In the genomic region with DNA sequence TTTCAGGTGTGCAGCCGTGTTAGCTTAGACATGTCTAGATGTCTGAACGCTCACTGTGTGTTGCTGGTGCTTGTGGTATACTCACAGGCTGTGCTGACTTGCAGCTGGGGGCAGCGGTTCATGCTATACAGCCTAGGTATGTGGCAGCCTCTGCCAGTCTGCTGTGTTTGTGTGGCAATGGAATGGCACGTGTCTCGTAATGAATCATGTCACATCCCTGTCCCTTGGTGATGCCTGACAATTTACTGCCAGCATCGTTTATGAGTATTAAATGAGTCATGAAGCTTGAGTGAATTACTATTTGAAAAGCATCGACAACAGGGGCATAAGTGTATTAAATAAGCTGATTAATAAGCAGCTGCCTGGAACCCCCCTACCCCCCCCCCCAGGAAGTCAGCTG, we compare ENCODE assay signal across 21 mouse cellular contexts. TPM values are rescaled to one million over a fixed set of nuclear protein-coding genes. Genes with fewer than 3 reads are reported as not detected.
DNase-seq lines count a peak whose midpoint lies in the region; ATAC-seq and TF ChIP-seq lines count a peak whose summit lies in the region.
"Had no signal": no experiment of that assay in that cellular context is flagged by ENCODE, and none has a peak within 500 bp of the region (broad histone marks: within the 10 kb centered on the region; RNA-seq: fewer than 3 reads in every experiment).

No protein-coding gene starts in this region.

- no peaks in the 10 kb centered on the region for H3K9me3 ChIP-seq in midbrain, embryonic 14.5 days (ENCODE audit: control insufficient read depth, low read length)
- H3K9me3 ChIP-seq in midbrain, embryonic 13.5 days = no peaks in the 10 kb centered on the region
- H3K9me3 ChIP-seq: heart, embryonic 10.5 days; hindbrain, embryonic 15.5 days had no signal

- H3K36me3 ChIP-seq in midbrain, embryonic 14.5 days (ENCODE audit: control insufficient read depth, insufficient read depth, low read length) = no peaks in the 10 kb centered on the region
- no peaks in the 10 kb centered on the region for H3K36me3 ChIP-seq in midbrain, embryonic 13.5 days
- no peaks in the 10 kb centered on the region for H3K36me3 ChIP-seq in C2C12 (ENCODE audit: control insufficient read depth, insufficient read depth)
- H3K36me3 ChIP-seq: embryonic facial prominence, embryonic 13.5 days; forebrain, embryonic 12.5 days; heart, embryonic 10.5 days; hindbrain, embryonic 15.5 days had no signal

- 79% methylated on average over 7 of the region's 7 CpGs for WGBS in midbrain, embryonic 14.5 days
- 86% methylated on average over 7 of the region's 7 CpGs for WGBS in midbrain, embryonic 13.5 days

- no peaks in the 10 kb centered on the region for H3K79me2 ChIP-seq in C2C12 (ENCODE audit: control insufficient read depth, insufficient read depth)

- no peaks in the 10 kb centered on the region for H3K79me3 ChIP-seq in C2C12 (ENCODE audit: low read depth)

- H3K4me1 ChIP-seq in midbrain, embryonic 14.5 days (ENCODE audit: control insufficient read depth, insufficient read depth, low read length) = no peaks in the 10 kb centered on the region
- H3K4me1 ChIP-seq in midbrain, embryonic 13.5 days (replicated peaks) = no peaks in the 10 kb centered on the region
- H3K4me1 ChIP-seq: forebrain, embryonic 12.5 days had no signal

- H3K4me2 ChIP-seq in midbrain, embryonic 14.5 days (ENCODE audit: low read length) = no peak overlapping the region
- no peak overlapping the region for H3K4me2 ChIP-seq in midbrain, embryonic 13.5 days (replicated peaks)
- H3K4me2 ChIP-seq: embryonic facial prominence, embryonic 13.5 days; forebrain, embryonic 12.5 days; hindbrain, embryonic 15.5 days had no signal

- H3K27ac ChIP-seq in midbrain, embryonic 14.5 days (replicated peaks; ENCODE audit: low read depth, low read length) = no peak overlapping the region
- H3K27ac ChIP-seq in midbrain, embryonic 13.5 days = no peak overlapping the region
- H3K27ac ChIP-seq: embryonic facial prominence, embryonic 13.5 days; forebrain, embryonic 12.5 days; heart, embryonic 10.5 days; hindbrain, embryonic 15.5 days had no signal

- no peak overlapping the region for H3ac ChIP-seq in C2C12 (ENCODE audit: control insufficient read depth, insufficient read length, low read depth)

- DNase-seq in adrenal gland, adult 2 months = peak; percentile 19
- DNase-seq in adrenal gland, postnatal 14 days = no peak
- DNase-seq in midbrain, embryonic 14.5 days = peak; percentile 27
- DNase-seq in layer of hippocampus, postnatal 14 days (ENCODE audit: low spot score in 2 of 2) = no peak
- DNase-seq in urinary bladder, postnatal 4 days (ENCODE audit: low spot score in 2 of 2) = no peak
- DNase-seq: adrenal gland, postnatal 10 days; cerebellum, adult 11-12 months; cerebellum, adult 9-11 months; cerebellum, postnatal 36 days; gastrocnemius, postnatal 10 days; heart, adult 18-20 months; heart, postnatal 10 days; heart, postnatal 4 days had no signal

- H3K4me3 ChIP-seq in midbrain, embryonic 14.5 days (replicated peaks; ENCODE audit: low read depth, low read length) = no peak overlapping the region
- H3K4me3 ChIP-seq in midbrain, embryonic 13.5 days (replicated peaks) = no peak overlapping the region
- H3K4me3 ChIP-seq in C2C12 (ENCODE audit: insufficient read depth, poor library complexity, severe bottlenecking) = no peak overlapping the region
- H3K4me3 ChIP-seq: embryonic facial prominence, embryonic 13.5 days; forebrain, embryonic 12.5 days; heart, embryonic 10.5 days; hindbrain, embryonic 15.5 days had no signal

- no peaks in the 10 kb centered on the region for H3K27me3 ChIP-seq in midbrain, embryonic 14.5 days (ENCODE audit: control insufficient read depth, insufficient read depth, low read length)
- H3K27me3 ChIP-seq in midbrain, embryonic 13.5 days = peaks cover 3% of the 10 kb centered on the region; the same call in 1 of the 2 replicates
- H3K27me3 ChIP-seq in C2C12 (ENCODE audit: control insufficient read depth, insufficient read depth, insufficient read length) = no peaks in the 10 kb centered on the region
- H3K27me3 ChIP-seq: hindbrain, embryonic 15.5 days had no signal

- ATAC-seq in midbrain, embryonic 14.5 days (ENCODE audit: low FRiP score, low TSS enrichment) = no peak
- ATAC-seq in midbrain, embryonic 13.5 days = no peak
- ATAC-seq: forebrain, embryonic 16.5 days; inflammation-experienced regulatory T-cells, adult 6 months had no signal

- no peak overlapping the region for H3K9ac ChIP-seq in midbrain, embryonic 14.5 days (replicated peaks; ENCODE audit: low read length)
- no peak overlapping the region for H3K9ac ChIP-seq in midbrain, embryonic 13.5 days (replicated peaks)
- H3K9ac ChIP-seq: embryonic facial prominence, embryonic 13.5 days; forebrain, embryonic 12.5 days; hindbrain, embryonic 15.5 days had no signal

- TF ChIP-seq CTCF in C2C12 (IDR thresholded peaks at IDR 0.05; ENCODE audit: control insufficient read depth, insufficient read depth, insufficient read length) = no peak

TF ChIP-seq in C2C12, 6 proteins besides CTCF, POLR2A, EP300 and RAD21:
- TF ChIP-seq MAX (IDR thresholded peaks at IDR 0.05) = peak; percentile 80
- TF ChIP-seq FOSL1 (IDR thresholded peaks at IDR 0.05; ENCODE audit: insufficient read depth, low read length, poor library complexity, severe bottlenecking) = peak; percentile 76
- TF ChIP-seq MYOD1 (IDR thresholded peaks at IDR 0.05; ENCODE audit: control insufficient read depth, insufficient read length, low read depth) = peak; percentile 65
- TF ChIP-seq MYOG (IDR thresholded peaks at IDR 0.05; ENCODE audit: control insufficient read depth, extremely low read depth, insufficient read length) = no peak
- peak; percentile 64 for TF ChIP-seq USF1 (IDR thresholded peaks at IDR 0.05; ENCODE audit: low read depth)
- peak; percentile 80 for TF ChIP-seq CEBPB (IDR thresholded peaks at IDR 0.05; ENCODE audit: low read depth)

RNA-seq across cellular contexts. Expression of gene Hrh1, which starts 9.3 kb away (rescaled TPM):
- total RNA-seq in adrenal gland, adult 2 months (2021) = 1 to 10 TPM; 1.2 to 1.7 TPM
- polyA plus RNA-seq in adrenal gland, adult 2 months (2012; rRNA removed) = 0.63 and 0.80 TPM in 2 replicates
- total RNA-seq in adrenal gland, postnatal 14 days (2021) = 1.2 and 1.5 TPM in 2 replicates
- polyA plus RNA-seq in midbrain, embryonic 14.5 days (2014; fragmentation: Nextera tagmentation; extraction: Ambion mirVana) = 0.57 and 0.80 TPM in 2 replicates
- 0.35 and 0.52 TPM in 2 replicates for polyA plus RNA-seq in midbrain, embryonic 13.5 days (2015; fragmentation: Nextera tagmentation; extraction: Ambion mirVana)
- 0.55 TPM for polyA plus RNA-seq in C2C12 (2012; fragmentation: generic; extraction: Trizol)
- 1 to 10 TPM; 3.7 to 4.2 TPM for total RNA-seq in layer of hippocampus, postnatal 14 days (2021)
- polyA plus RNA-seq: embryonic facial prominence, embryonic 13.5 days; heart, embryonic 10.5 days had no signal

Comparison
In these comparisons a context has a peak if more than half of its experiments do, and no peak if none do; other contexts are left out.
1. DNase-seq: peak in adrenal gland, adult 2 months (single experiment) and midbrain, embryonic 14.5 days (single experiment); none in adrenal gland, postnatal 14 days (single experiment), layer of hippocampus, postnatal 14 days (0 of 2) and urinary bladder, postnatal 4 days (0 of 2).